Mouse (Mus musculus) embryo, embryonic 10 days (tissue): ENCODE results near the gene Slc1a5.
A peak's percentile ranks its signal among the peaks of the same experiment; 100 is the strongest.

ENCODE experiments used
- DNase-seq: peaks from one replicate; pipeline ENCODE4 v3.0.0-alpha.2; 2015; ENCODE audit warnings: low spot score

Gene Slc1a5

DNA sequence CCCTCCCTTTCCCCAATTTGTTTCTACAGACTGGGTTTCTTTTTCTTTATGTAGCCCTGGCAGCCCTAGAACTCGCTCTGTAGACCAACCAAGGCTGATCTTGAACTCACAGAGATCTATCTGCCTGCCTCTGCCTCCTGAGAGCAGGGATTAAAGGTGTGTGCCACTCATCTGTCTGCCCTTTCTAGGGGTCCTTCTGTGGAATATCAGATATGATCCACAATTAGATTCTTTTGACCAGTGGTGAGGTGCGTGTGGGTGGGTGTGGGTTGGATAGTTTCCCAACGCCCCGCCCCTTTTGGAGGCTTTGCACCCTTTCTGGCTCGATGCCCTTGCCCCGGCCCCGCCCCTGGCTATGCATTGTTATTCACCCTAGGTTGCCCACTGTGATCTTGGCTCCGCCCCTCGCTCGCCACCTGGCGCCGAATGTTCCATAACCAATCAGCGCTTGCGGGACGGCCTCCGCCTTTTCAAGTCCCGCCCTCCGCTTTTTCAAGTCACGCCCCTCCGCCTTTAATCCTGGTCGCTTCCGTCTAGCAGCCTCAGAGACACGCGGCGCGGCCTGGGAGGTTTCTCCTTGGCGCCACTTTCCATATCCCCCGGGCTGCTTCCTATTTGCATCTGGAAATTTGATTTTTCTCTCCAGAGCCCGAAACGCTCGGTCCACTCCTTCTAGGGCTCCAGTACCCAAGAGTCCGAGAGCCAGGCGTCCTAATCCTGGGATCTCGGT is at the start of gene Slc1a5:
Slc1a5 (plus strand) TSS at position 516 of the 730 bp plus-strand sequence.
- DNase-seq: peak; percentile 98

GRCm38 (mm10) chr7:16731893-16732422 is 49.2 kb upstream of the Slc1a5 start:
- DNase-seq: no peak

DNA sequence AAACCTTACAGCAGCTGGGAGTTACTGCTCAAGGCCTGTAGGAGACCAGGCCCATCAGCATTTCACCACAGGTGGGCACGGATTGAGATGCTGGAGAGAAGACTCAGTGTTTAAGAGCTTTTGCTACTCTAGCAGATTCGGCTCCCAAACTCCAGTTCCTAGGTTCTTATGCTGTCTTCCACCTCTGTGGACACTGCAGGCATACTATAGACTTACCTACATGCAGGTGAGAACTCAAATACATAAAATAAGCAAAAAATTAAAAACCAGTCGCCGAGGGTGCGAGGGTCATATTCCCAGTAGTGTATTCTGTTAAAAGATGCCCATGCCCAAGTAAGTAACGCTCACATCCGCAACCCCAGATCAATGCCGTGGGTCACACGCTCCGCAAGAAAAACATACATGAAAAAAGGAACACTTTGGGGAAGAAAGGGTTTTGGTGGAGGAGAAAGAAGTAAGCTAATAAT is 43.5 kb upstream of the Slc1a5 start:
- DNase-seq: no peak

DNA sequence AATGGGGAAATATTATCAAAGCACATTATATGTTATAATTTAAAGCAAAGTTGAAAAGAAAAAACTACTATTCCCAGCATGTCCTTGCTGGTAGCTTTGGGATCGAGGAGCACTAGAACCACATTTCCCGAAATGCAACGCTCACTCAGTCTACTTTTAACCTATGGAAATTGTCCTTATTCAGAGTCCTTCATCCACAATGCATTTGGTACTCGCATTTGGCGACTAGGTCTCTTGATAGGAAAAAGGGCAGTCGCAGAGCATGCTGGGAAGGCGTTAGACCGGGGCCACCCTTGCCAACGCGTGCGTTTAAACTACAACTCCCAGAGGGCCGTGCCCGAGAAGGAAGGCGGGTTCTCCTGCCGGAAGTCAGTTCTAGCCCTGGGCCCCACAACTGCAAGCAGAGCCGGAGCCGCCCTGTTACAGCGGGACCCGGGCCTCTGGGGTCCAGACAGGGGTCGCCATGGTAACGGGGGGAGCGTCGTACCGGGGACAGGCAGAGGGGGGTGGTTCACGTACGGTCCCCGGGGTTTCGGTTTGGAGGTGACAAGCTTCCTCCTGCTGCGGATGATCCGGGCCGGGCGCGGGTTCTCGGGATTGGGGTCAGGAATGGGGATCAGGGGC is 43.0 kb upstream of the Slc1a5 start, which contains the start of gene Ap2s1:
Ap2s1 (plus strand) TSS at position 338 of the 624 bp plus-strand sequence.
- peak; percentile 99 for DNase-seq

DNA sequence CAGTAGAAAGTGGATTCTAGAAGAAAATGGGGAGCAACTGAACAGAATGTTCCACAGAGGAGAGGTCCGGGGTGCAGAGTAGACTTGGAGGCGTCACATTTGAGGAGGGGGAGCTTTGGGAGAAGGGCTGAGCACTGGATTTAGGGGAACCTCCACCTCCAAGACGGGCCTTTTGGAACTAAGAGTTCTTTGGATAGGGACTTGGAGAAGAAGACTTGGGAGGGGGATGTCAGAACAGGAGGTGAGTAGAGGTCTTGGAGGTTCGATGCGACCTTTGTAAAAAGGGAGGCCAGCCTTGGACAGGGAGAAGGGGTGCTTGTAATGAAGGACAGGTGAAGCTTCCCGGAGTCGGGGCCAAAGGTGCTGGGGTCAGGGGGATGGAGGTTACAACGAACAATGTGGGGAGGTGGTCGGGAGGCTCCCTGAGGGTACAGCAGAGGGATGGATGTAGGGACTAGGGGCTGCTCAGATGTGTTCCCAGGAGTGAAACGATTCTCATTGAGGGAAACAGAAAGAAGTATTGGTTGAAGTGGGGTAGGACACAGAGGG is 42.0 kb upstream of the Slc1a5 start:
- DNase-seq: no peak

DNA sequence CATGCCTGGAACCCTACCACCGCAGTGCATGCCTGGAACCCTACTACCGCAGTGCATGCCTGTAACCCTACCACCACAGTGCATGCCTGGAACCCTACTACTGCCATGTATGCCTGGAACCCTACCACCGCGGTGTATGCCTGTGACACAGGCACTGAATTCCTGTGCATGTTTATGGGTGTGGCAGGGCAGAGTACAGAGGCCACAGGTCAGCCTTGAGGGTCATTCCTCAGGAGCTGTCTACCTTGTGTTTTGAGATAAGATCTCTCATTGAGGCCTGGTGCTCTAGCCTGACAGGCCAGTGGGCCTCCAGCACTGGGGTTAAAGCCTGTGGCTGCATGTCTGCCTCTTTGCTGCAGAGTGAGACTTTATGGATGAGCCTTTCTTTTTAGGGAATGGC is 35.8 kb upstream of the Slc1a5 start:
- no peak for DNase-seq

DNA sequence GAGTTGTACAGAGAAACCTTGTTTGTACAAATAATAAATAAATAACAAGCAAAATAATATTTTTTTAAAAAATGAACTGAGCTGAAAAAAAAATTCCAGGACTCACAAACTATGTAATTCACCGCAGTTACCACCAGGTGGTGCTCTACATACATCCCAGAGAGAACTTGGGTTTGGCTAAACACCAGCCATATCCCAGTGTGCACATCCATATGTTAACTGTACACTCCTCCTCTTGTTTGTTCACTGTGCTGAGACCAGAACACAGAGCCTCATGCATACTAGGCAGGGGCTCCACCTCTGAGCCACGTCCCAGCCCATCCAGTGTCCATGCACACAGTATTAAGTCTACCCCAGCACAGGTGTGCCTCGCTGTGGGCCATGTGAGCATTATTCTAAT is 35.0 kb upstream of the Slc1a5 start:
- peak; percentile 82 for DNase-seq

DNA sequence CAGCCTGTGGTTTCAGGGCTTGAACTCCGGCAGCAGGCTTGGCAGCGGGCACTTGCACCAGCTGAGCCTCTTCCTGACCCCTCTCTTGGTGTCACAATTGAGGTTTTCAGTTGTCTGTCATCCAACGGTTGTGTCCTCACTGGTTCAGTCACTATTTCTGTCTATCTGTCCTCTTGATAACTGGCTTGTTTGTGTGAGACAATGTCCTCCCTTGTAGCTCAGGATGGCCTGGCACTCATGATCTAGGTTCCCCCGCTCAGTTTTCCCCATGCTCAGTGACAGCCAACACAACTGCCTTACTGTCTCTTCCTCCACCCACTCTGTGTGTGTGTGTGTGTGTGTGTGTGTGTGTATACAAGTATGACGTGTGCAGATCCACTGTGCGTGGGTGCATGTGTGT is 33.5 kb upstream of the Slc1a5 start:
- DNase-seq: no peak

DNA sequence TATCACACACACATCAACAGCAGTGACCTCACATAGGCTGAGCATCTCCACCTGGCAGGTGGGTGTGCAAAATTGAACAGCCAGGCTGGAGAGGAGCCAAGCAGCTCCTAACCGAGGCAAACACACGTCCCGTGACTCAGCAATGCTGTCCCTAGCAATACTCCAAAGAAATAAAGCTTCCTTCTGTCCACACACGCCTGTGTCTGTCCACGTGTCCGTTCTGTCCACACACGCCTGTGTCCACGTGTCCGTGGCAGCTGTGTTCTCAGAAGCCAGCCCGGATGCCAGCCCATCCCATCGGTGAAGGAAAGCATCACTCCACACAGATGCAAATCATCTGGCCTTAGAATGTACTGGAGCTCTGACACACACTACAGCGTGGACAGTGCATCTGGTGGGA is 29.1 kb upstream of the Slc1a5 start:
- no peak for DNase-seq

- DNase-seq: no peak
Measured at GRCm38 (mm10) chr7:16755362-16756017, 25.6 kb upstream of the Slc1a5 start.

- peak; percentile 72 for DNase-seq
Measured at GRCm38 (mm10) chr7:16758872-16759574, 22.1 kb upstream of the Slc1a5 start.

- DNase-seq: peak; percentile 47
Measured at GRCm38 (mm10) chr7:16760292-16760691, 20.8 kb upstream of the Slc1a5 start.

DNA sequence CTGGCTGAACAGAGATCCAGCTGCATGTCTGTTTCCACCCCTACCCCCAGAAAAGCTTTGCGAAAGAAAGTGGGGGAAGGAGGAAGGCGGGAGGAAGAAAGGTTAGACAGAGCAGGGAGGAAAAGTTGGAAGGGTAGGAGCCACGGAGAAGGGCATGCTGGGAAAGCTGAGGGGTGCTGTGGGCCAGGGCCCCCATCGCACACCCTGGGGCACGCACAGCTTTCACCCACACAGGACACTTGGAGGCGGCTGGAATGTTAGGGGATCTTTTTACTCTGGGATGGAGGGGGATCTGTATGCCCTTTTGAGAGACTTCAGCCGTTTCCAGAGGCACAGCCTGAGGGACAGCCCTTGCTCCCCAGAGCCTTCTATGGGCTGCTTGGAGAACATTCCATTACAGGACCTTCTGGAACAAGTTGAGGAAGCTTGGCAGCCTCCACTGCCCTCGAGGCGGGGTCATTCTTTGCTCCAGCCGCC is 20.1 kb upstream of the Slc1a5 start:
- DNase-seq: no peak

GRCm38 (mm10) chr7:16761630-16762029 is 19.5 kb upstream of the Slc1a5 start:
- no peak for DNase-seq

GRCm38 (mm10) chr7:16763463-16764218 is 17.5 kb upstream of the Slc1a5 start:
- DNase-seq: no peak

DNA sequence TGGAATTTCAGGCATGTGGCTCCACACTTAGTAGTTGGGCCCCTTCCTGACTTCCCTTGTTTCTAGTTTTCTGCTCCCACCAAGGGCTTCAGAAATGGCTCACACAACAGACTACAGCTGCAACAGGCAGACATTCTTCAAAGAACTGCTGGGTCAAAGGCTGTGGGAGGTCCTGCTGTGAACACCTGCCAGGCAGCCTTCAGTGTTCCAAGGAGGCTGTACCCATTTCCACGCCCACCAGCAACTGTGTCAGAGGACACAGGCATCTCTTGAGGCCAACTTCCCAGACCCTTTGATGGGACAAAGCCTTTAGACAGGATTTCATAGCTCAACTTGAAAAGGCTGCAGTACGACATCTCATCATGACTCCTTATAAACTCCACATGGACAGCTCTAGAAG is 14.7 kb upstream of the Slc1a5 start:
- DNase-seq: peak; percentile 40

DNA sequence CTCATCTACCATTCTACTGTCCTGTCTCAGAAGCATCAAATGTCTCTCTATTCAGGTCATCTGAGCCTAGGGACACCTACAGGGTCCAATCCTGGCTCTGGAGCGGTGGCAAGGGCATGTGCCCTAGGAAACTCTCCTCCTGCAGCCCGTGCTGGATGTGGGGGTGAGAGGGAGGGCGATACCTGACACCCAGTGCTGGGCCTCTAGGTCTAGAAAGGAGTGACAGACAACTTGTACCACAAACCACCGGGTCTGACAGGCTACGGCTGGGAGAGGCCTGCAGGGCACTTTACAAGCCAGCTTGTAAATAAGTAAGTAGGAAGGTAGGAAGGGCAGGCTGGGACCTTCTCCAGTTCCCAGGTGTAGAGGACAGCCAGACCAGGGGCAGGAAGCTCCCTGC is 5.3 kb upstream of the Slc1a5 start:
- DNase-seq: no peak

DNA sequence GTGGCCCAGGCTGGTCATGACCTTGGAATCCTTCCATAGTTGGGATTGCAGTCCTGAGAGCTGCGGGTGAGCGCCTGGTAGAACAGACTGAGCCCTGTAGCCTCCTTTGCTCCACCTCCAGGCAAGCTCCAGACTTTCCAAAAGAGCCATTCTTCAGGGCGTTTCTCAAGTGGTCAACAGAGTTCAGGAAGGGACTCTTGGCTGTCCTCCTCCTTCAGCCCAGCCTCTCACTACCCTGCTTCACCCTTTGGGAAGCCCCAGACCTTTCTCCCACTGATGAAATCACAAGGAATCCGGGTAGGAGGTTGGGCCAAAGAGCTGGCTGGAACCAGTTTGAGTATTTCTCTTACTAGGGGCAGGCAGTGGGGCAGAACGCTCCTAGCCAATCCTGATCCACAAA is 1.1 kb upstream of the Slc1a5 start:
- no peak for DNase-seq

- DNase-seq: peak; percentile 45
Measured at GRCm38 (mm10) chr7:16781555-16781815, 345 bp downstream of the Slc1a5 start.

- DNase-seq: peak; percentile 48
Measured at GRCm38 (mm10) chr7:16781816-16782554, 845 bp downstream of the Slc1a5 start.
